Mouse (Mus musculus): ENCODE measurements at regions not wholly inside any gene's neighbourhood (a gene's known extent, or its start where the extent isn't known, plus 50 kb on each side); places are given as distances from the start of the nearest gene placed in this dataset.
A peak's percentile ranks its signal among the peaks of the same experiment; 100 is the strongest.

- no peak overlapping the region for H3K27ac ChIP-seq (ENCODE audit: insufficient read depth, low read length)
- no peak for TF ChIP-seq POLR2A (IDR thresholded peaks at IDR 0.05; ENCODE audit: insufficient read depth, low read length)
- TF ChIP-seq CTCF (IDR thresholded peaks at IDR 0.05; ENCODE audit: low read depth, low read length) = no peak
- TF ChIP-seq EP300 (IDR thresholded peaks at IDR 0.05; ENCODE audit: insufficient read depth, low read depth, low read length) = no peak
- H3K9me3 ChIP-seq (replicated peaks; ENCODE audit: control insufficient read depth, insufficient read depth, low read length, poor library complexity, severe bottlenecking) = no peaks in the 10 kb centered on the region
- H3K36me3 ChIP-seq (ENCODE audit: control insufficient read depth, insufficient read depth, low read length, poor library complexity, severe bottlenecking) = no peaks in the 10 kb centered on the region
- no peak overlapping the region for H3K4me3 ChIP-seq (ENCODE audit: low read depth, low read length)
- no peak overlapping the region for H3K9ac ChIP-seq (ENCODE audit: low read depth, poor library complexity, severe bottlenecking)
- no peaks in the 10 kb centered on the region for H3K27me3 ChIP-seq (ENCODE audit: control insufficient read depth, insufficient read depth, low read length, poor library complexity, severe bottlenecking)
- no peaks in the 10 kb centered on the region for H3K4me1 ChIP-seq (ENCODE audit: control insufficient read depth, insufficient read depth, low read length)
These were observed 366.7 kb downstream of the Eipr1 start for GRCm38 (mm10) chr12:29118336-29118735.

- no peaks in the 10 kb centered on the region for H3K27me3 ChIP-seq (ENCODE audit: control insufficient read depth, insufficient read depth, low read length, poor library complexity, severe bottlenecking)
- no peak overlapping the region for H3K4me3 ChIP-seq (ENCODE audit: low read depth, low read length)
- H3K27ac ChIP-seq (ENCODE audit: insufficient read depth, low read length) = no peak overlapping the region
- no peaks in the 10 kb centered on the region for H3K4me1 ChIP-seq (ENCODE audit: control insufficient read depth, insufficient read depth, low read length)
- no peaks in the 10 kb centered on the region for H3K36me3 ChIP-seq (ENCODE audit: control insufficient read depth, insufficient read depth, low read length, poor library complexity, severe bottlenecking)
- H3K9ac ChIP-seq (ENCODE audit: low read depth, poor library complexity, severe bottlenecking) = no peak overlapping the region
- no peaks in the 10 kb centered on the region for H3K9me3 ChIP-seq (replicated peaks; ENCODE audit: control insufficient read depth, insufficient read depth, low read length, poor library complexity, severe bottlenecking)
- TF ChIP-seq CTCF (IDR thresholded peaks at IDR 0.05; ENCODE audit: low read depth, low read length) (no peak), POLR2A (IDR thresholded peaks at IDR 0.05; ENCODE audit: insufficient read depth, low read length) (no peak), EP300 (IDR thresholded peaks at IDR 0.05; ENCODE audit: insufficient read depth, low read depth, low read length) (no peak)
These were observed 369.6 kb downstream of the Eipr1 start for GRCm38 (mm10) chr12:29121159-29121558.

- Histone ChIP-seq H3K9me3 (replicated peaks; ENCODE audit: control insufficient read depth, insufficient read depth, low read length, poor library complexity, severe bottlenecking) (no peaks in the 10 kb centered on the region), H3K4me1 (ENCODE audit: control insufficient read depth, insufficient read depth, low read length) (no peaks in the 10 kb centered on the region), H3K27me3 (ENCODE audit: control insufficient read depth, insufficient read depth, low read length, poor library complexity, severe bottlenecking) (no peaks in the 10 kb centered on the region), H3K4me3 (ENCODE audit: low read depth, low read length) (no peak overlapping the region), H3K36me3 (ENCODE audit: control insufficient read depth, insufficient read depth, low read length, poor library complexity, severe bottlenecking) (no peaks in the 10 kb centered on the region), H3K9ac (ENCODE audit: low read depth, poor library complexity, severe bottlenecking) (no peak overlapping the region), H3K27ac (ENCODE audit: insufficient read depth, low read length) (no peak overlapping the region)
- TF ChIP-seq EP300 (IDR thresholded peaks at IDR 0.05; ENCODE audit: insufficient read depth, low read depth, low read length) = no peak
- no peak for TF ChIP-seq POLR2A (IDR thresholded peaks at IDR 0.05; ENCODE audit: insufficient read depth, low read length)
- no peak for TF ChIP-seq CTCF (IDR thresholded peaks at IDR 0.05; ENCODE audit: low read depth, low read length)
These were observed 371.3 kb downstream of the Eipr1 start for GRCm38 (mm10) chr12:29122931-29123330.

GRCm38 (mm10) chr12:29124079-29124668 lies 372.6 kb downstream of the Eipr1 start:
- TF ChIP-seq EP300 (IDR thresholded peaks at IDR 0.05; ENCODE audit: insufficient read depth, low read depth, low read length) (no peak), POLR2A (IDR thresholded peaks at IDR 0.05; ENCODE audit: insufficient read depth, low read length) (no peak)
- Histone ChIP-seq H3K27ac (ENCODE audit: insufficient read depth, low read length) (no peak overlapping the region), H3K36me3 (ENCODE audit: control insufficient read depth, insufficient read depth, low read length, poor library complexity, severe bottlenecking) (no peaks in the 10 kb centered on the region), H3K4me3 (ENCODE audit: low read depth, low read length) (no peak overlapping the region), H3K9ac (ENCODE audit: low read depth, poor library complexity, severe bottlenecking) (no peak overlapping the region), H3K4me1 (ENCODE audit: control insufficient read depth, insufficient read depth, low read length) (no peaks in the 10 kb centered on the region), H3K27me3 (ENCODE audit: control insufficient read depth, insufficient read depth, low read length, poor library complexity, severe bottlenecking) (no peaks in the 10 kb centered on the region), H3K9me3 (replicated peaks; ENCODE audit: control insufficient read depth, insufficient read depth, low read length, poor library complexity, severe bottlenecking) (no peaks in the 10 kb centered on the region)

- H3K27ac ChIP-seq (ENCODE audit: insufficient read depth, low read length) = no peak overlapping the region
- TF ChIP-seq EP300 (IDR thresholded peaks at IDR 0.05; ENCODE audit: insufficient read depth, low read depth, low read length) (no peak), CTCF (IDR thresholded peaks at IDR 0.05; ENCODE audit: low read depth, low read length) (peak; percentile 38), POLR2A (IDR thresholded peaks at IDR 0.05; ENCODE audit: insufficient read depth, low read length) (no peak)
- no peaks in the 10 kb centered on the region for H3K9me3 ChIP-seq (replicated peaks; ENCODE audit: control insufficient read depth, insufficient read depth, low read length, poor library complexity, severe bottlenecking)
- H3K9ac ChIP-seq (ENCODE audit: low read depth, poor library complexity, severe bottlenecking) = no peak overlapping the region
- no peaks in the 10 kb centered on the region for H3K4me1 ChIP-seq (ENCODE audit: control insufficient read depth, insufficient read depth, low read length)
- no peaks in the 10 kb centered on the region for H3K27me3 ChIP-seq (ENCODE audit: control insufficient read depth, insufficient read depth, low read length, poor library complexity, severe bottlenecking)
- no peak overlapping the region for H3K4me3 ChIP-seq (ENCODE audit: low read depth, low read length)
- no peaks in the 10 kb centered on the region for H3K36me3 ChIP-seq (ENCODE audit: control insufficient read depth, insufficient read depth, low read length, poor library complexity, severe bottlenecking)
These were observed 377.2 kb downstream of the Eipr1 start for GRCm38 (mm10) chr12:29128844-29129243.

GRCm38 (mm10) chr12:29129331-29129730 lies 377.7 kb downstream of the Eipr1 start:
- Histone ChIP-seq H3K4me1 (ENCODE audit: control insufficient read depth, insufficient read depth, low read length) (no peaks in the 10 kb centered on the region), H3K9me3 (replicated peaks; ENCODE audit: control insufficient read depth, insufficient read depth, low read length, poor library complexity, severe bottlenecking) (no peaks in the 10 kb centered on the region), H3K27ac (ENCODE audit: insufficient read depth, low read length) (no peak overlapping the region), H3K36me3 (ENCODE audit: control insufficient read depth, insufficient read depth, low read length, poor library complexity, severe bottlenecking) (no peaks in the 10 kb centered on the region), H3K9ac (ENCODE audit: low read depth, poor library complexity, severe bottlenecking) (no peak overlapping the region), H3K4me3 (ENCODE audit: low read depth, low read length) (no peak overlapping the region), H3K27me3 (ENCODE audit: control insufficient read depth, insufficient read depth, low read length, poor library complexity, severe bottlenecking) (no peaks in the 10 kb centered on the region)
- no peak for TF ChIP-seq CTCF (IDR thresholded peaks at IDR 0.05; ENCODE audit: low read depth, low read length)
- TF ChIP-seq EP300 (IDR thresholded peaks at IDR 0.05; ENCODE audit: insufficient read depth, low read depth, low read length) = no peak
- TF ChIP-seq POLR2A (IDR thresholded peaks at IDR 0.05; ENCODE audit: insufficient read depth, low read length) = no peak

All from ES-Bruce4 (cell line).